Mouse (Mus musculus): Measurements from ENCODE around the gene Thoc5.

Gene Thoc5

DNA sequence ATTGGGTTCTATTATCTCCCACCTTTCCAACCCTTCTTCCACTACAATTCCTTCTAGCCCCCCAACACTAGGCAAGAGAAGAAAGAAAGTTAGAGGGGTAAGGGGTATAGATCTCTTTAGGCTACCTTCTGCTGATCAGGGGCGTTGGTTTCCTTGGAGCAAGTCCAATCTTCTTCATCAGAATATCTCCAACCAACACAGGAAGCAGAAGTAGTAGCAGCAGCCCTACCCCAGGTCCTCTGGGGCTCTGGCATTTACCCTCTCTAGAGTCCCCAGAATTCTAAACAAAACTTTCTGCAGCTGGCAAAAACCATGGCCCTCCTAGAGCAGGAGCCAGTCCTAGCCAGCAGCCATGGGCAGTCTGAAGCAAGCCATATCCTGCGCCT is 78.7 kb downstream of the Thoc5 start:
- in situ Hi-C loops (cut with MseI, MboI) = no loop called here

DNA sequence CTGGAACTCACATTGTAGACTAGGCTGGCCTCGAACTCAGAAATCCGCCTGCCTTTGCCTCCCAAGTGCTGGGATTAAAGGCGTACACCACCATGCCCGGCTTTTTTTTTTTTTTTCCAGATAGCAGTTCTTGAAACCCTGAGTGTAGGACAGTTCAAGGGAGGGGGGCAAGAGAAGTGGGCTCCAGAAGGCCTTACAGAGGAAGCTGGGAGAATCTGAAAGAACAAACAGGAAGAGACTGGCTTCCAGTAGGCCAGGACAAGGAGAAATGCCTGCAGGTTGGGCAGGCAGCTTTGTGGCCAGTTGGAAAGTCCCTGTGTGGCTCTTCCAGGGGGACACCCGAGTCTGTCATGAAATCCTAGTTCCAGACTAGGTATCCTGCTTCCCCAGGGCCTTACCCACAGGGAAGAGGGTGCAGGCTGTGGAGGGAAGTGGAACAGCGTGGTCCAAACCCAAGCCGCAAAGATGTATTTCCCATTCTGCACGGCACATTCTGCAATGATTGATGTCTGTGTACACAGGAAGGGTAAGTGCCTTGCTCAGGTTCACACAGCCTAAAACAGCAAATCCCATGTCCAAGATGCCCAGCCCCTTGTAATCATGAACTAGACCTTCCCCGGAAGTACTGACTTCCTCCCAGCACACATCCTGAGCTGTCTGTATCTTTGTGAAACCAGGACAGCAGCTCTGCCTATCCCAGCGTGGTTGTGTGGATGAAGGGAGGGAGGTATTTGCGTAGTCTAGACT is 79.4 kb downstream of the Thoc5 start:
- in situ Hi-C loops (cut with MseI, MboI) = loop anchor here in 1 of 2 experiments (5.0 kb wide), 1 partner anchor 57 kb away; no protein-coding TSS in a partner anchor

DNA sequence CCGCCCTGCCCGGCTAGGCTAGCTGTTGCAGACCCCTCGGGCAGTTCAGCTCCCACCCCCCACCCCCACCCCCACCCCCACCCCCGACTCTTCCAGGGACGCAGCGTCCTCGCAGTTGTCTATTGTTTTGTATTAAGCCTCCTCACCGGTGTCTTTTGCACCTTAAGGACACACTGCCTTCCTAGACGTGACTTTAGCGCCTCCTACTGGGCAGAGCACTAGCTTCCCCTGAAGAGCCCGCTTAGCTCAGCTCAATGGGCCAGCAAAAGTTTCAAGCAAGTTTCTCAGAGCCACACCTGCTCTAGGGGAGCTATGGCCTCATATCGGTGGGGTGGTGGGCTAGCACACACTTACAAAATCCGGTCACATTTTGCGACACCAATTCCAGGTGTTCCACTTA is 80.5 kb downstream of the Thoc5 start:
- in situ Hi-C loops (cut with MseI, MboI) = loop anchor here in 1 of 2 experiments (5.0 kb wide), 1 partner anchor 58 kb away; no protein-coding TSS in a partner anchor

Data from mouse trophoblast stem cell (cell line).